Mouse (Mus musculus) lung, postnatal 25 days (tissue): Measurements from ENCODE around the gene Rasa3.

Experiments
- DNase-seq: peaks from one replicate; pipeline ENCODE4 v3.0.0; 2022; ENCODE audit warnings: low spot score

Rasa3 gene

GRCm38 (mm10) chr8:13677413-13677883, at the start of gene Rasa3:
TSS of gene Rasa3 (minus strand) at chr8:13677603.
- DNase-seq: peak; percentile 98

GRCm38 (mm10) chr8:13725722-13726121, 48.3 kb upstream of the Rasa3 start:
- peak; percentile 60 for DNase-seq

GRCm38 (mm10) chr8:13718980-13719379, 41.6 kb upstream of the Rasa3 start:
- no peak for DNase-seq

GRCm38 (mm10) chr8:13708514-13708913, 31.1 kb upstream of the Rasa3 start:
- no peak for DNase-seq

- DNase-seq: no peak
Measured at GRCm38 (mm10) chr8:13706918-13707317, 29.5 kb upstream of the Rasa3 start.

GRCm38 (mm10) chr8:13705668-13706067, 28.3 kb upstream of the Rasa3 start, which contains the start of gene Cfap97d2:
TSS of gene Cfap97d2 (plus strand) at chr8:13705889.
- peak; percentile 27 for DNase-seq

GRCm38 (mm10) chr8:13704301-13704700, 26.9 kb upstream of the Rasa3 start:
- DNase-seq: no peak

- DNase-seq: no peak
Measured at GRCm38 (mm10) chr8:13703756-13704155, 26.4 kb upstream of the Rasa3 start.

GRCm38 (mm10) chr8:13702755-13703154, 25.4 kb upstream of the Rasa3 start:
- no peak for DNase-seq

- DNase-seq: no peak
Measured at GRCm38 (mm10) chr8:13699323-13699949, 22.0 kb upstream of the Rasa3 start.

- DNase-seq: no peak
Measured at GRCm38 (mm10) chr8:13698281-13698680, 20.9 kb upstream of the Rasa3 start.

- peak; percentile 37 for DNase-seq
Measured at GRCm38 (mm10) chr8:13697681-13698080, 20.3 kb upstream of the Rasa3 start.

GRCm38 (mm10) chr8:13697196-13697595, 19.8 kb upstream of the Rasa3 start:
- no peak for DNase-seq

- DNase-seq: no peak
Measured at GRCm38 (mm10) chr8:13696157-13696556, 18.8 kb upstream of the Rasa3 start.

- DNase-seq: no peak
Measured at GRCm38 (mm10) chr8:13695203-13695867, 17.9 kb upstream of the Rasa3 start.

- DNase-seq: no peak
Measured at GRCm38 (mm10) chr8:13694735-13695134, 17.3 kb upstream of the Rasa3 start.

- DNase-seq: no peak
Measured at GRCm38 (mm10) chr8:13692302-13693066, 15.1 kb upstream of the Rasa3 start.

- no peak for DNase-seq
Measured at GRCm38 (mm10) chr8:13689331-13689730, 11.9 kb upstream of the Rasa3 start.

GRCm38 (mm10) chr8:13688461-13688860, 11.1 kb upstream of the Rasa3 start:
- DNase-seq: peak; percentile 73

- peak; percentile 42 for DNase-seq
Measured at GRCm38 (mm10) chr8:13687941-13688340, 10.5 kb upstream of the Rasa3 start.

- DNase-seq: no peak
Measured at GRCm38 (mm10) chr8:13687101-13687717, 9.8 kb upstream of the Rasa3 start.

- DNase-seq: peak; percentile 68
Measured at GRCm38 (mm10) chr8:13686426-13686825, 9.0 kb upstream of the Rasa3 start.
